Mouse (Mus musculus) testis, adult 2 months (tissue): Measurements from ENCODE around the gene 4930507D05Rik.

Experiments
- CTCF ChIP-seq: fragments of 200-500 bp; IDR thresholded peaks from 2 replicates; pipeline ENCODE4 v1.5.1; 2012; ENCODE audit warnings: low read depth, mild to moderate bottlenecking, inconsistent platforms, low read length, moderate library complexity; ENCODE audit not compliant: control insufficient read depth, insufficient read depth, insufficient replicate concordance
- POLR2A ChIP-seq: fragments of 200-500 bp; IDR thresholded peaks from 2 replicates; pipeline ENCODE4 v1.6.1; 2012; ENCODE audit warnings: low read depth, mild to moderate bottlenecking, inconsistent platforms, low read length, moderate library complexity; ENCODE audit not compliant: control insufficient read depth

DNA sequence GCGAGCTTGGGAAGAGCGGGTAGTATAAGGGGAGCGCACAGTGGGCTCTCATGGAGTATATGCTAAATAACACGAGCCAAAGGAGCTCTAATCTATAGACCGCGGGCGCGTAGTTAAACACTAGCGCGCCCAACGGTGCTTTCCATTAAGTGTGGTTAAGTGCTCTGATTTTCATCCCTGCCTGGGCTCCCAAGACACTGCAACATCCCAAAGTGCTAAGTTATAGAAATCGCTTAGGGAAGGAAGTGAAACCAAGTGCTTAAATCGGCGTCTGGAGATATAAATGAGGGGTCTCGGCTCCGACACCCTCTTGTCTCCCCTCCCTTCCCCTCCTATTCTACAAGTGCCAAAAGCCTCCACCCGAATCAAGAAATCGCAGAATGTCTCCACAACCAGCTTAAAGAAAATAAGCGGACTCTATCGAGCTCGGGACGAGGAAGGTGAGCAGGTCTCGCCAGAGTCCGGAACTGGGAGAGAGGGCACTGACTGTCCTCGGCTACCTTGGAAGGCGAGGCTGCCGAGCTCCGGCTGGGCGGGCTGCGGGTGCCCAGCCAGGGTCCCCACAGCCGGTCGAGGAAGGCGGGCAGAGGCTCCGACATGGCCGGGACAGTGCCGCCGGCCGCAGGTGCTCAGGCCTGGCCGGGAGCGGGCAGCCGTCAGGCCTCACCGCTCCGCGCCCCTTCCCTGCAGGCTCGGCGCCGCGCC is 36.7 kb downstream of the 4930507D05Rik start:
- TF ChIP-seq CTCF = no peak
- no peak for TF ChIP-seq POLR2A
